Mouse (Mus musculus) embryonic fibroblast, embryonic 13.5 days (primary cell): ENCODE results near the gene Hoxb4. TPM values are rescaled to one million over a fixed set of nuclear protein-coding genes. Genes with fewer than 3 reads are reported as not detected.

Experiments used
- H3K27ac ChIP-seq: 2 replicates; pipeline ENCODE4 v1.5.1; 2012; ENCODE audit warnings: low read length, control low read depth, inconsistent platforms; ENCODE audit not compliant: insufficient read depth
- H3K4me1 ChIP-seq: 2 replicates; pipeline ENCODE4 v1.6.1; 2011; ENCODE audit warnings: low read length; ENCODE audit not compliant: control insufficient read depth, insufficient read depth
- H3K4me3 ChIP-seq: 2 replicates; pipeline ENCODE4 v1.5.1; 2011; ENCODE audit warnings: mild to moderate bottlenecking, control low read depth, low read length; ENCODE audit not compliant: insufficient read depth
- CTCF ChIP-seq: IDR thresholded peaks from 2 replicates; pipeline ENCODE4 v1.5.1; 2011; ENCODE audit warnings: mild to moderate bottlenecking, control low read depth, low read length, moderate library complexity, borderline replicate concordance; ENCODE audit not compliant: insufficient read depth
- POLR2A ChIP-seq: IDR thresholded peaks from 2 replicates; pipeline ENCODE4 v1.6.1; 2011; ENCODE audit warnings: low read depth, mild to moderate bottlenecking, control low read depth, low read length, moderate library complexity
- polyA plus RNA-seq: library from polyadenylated mRNA; stranded (reverse); fragments of >200 nt; gene quantifications from 2 replicates; pipeline ENCODE4 v1.2.4, GENCODE M21; 2011; ENCODE audit warnings: low read depth; ENCODE audit not compliant: missing spikeins, insufficient read length

Hoxb4 gene
- polyA plus RNA-seq, 1 experiment: 8.3 TPM

- Histone ChIP-seq H3K27ac (peak overlapping the region; percentile 75), H3K4me3 (no peak overlapping the region), H3K4me1 (peaks cover 4% of the 10 kb centered on the region; the same call in 1 of the 2 replicates)
- no peak for TF ChIP-seq CTCF
- no peak for TF ChIP-seq POLR2A
These were observed 30.3 kb downstream of the Hoxb4 start for GRCm38 (mm10) chr11:96348141-96348928.

GRCm38 (mm10) chr11:96348988-96349387 lies 30.9 kb downstream of the Hoxb4 start:
- no peak overlapping the region for H3K4me3 ChIP-seq
- H3K4me1 ChIP-seq: peaks cover 4% of the 10 kb centered on the region; the same call in 1 of the 2 replicates
- peak overlapping the region; percentile 91; the same call in 1 of the 2 replicates for H3K27ac ChIP-seq
- TF ChIP-seq POLR2A: no peak
- TF ChIP-seq CTCF: no peak

DNA sequence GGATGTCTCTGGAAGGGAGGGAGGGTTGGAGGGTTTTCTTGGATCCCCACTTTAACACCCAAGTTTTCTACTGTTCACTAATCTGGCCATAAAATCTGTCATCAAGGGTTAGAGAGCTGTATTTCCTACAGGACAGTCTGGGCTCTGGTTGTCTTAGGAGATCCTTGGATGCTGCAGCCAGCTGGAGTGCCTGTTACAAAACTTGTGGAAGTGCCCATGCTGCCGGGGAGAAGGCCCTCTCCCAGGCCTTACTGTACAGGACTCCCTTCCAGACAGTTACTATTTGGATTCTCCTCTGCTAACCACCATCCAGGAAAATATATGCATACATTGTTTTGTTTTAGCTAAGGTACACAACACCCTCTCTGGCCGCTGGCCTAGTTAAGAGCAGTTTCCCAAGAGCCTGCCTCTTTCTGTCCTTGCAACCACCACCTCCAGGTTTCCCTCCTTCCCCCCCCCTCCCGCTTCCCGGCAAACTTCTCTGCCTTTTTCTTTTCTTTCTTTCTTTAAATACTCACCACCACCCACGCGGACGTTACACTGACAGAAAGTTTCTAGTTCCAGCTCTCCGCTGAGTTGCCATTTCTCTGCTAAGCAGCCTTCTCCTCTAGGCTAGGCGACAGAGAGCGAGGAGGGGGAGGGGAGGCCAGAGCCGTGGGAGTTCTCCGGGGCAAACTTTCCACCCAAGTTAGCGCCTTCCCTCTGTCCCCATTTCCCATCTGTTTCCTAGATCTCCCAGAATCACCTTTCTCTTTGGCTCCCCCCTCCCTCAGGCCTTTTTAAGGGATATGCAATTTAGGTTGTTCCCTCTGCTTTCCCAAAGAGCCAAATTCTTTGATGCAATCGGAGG lies 31.6 kb downstream of the Hoxb4 start:
- peaks cover 4% of the 10 kb centered on the region; the same call in 1 of the 2 replicates for H3K4me1 ChIP-seq
- no peak for TF ChIP-seq CTCF
- peak; percentile 28; the same call in 1 of the 2 replicates for TF ChIP-seq POLR2A
- no peak overlapping the region for H3K4me3 ChIP-seq
- peak overlapping the region; percentile 91 for H3K27ac ChIP-seq

DNA sequence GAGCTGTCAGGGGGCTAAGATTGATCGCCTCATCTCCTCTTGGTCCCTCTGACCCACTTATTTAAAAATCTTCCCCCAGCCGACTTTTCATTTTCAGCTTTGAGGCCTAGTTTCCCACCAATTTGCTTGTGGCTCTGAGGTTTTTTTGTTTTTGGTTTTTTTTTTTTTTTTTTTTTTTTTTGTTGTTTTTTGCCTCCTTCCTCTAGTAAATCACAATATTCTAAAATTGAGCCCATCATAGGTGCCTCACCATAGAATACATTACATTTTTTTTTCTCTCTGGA lies 32.2 kb downstream of the Hoxb4 start, which contains the start of gene Hoxb2:
Gene Hoxb2 (plus strand): TSS at position 185 of the 284 bp plus-strand sequence.
- Histone ChIP-seq H3K27ac (peak within 1 kb of the TSS; percentile 94), H3K4me3 (no peak within 1 kb of the TSS), H3K4me1 (peaks cover 4% of the 10 kb centered on the region; the same call in 1 of the 2 replicates)
- TF ChIP-seq POLR2A (no peak), CTCF (no peak)

DNA sequence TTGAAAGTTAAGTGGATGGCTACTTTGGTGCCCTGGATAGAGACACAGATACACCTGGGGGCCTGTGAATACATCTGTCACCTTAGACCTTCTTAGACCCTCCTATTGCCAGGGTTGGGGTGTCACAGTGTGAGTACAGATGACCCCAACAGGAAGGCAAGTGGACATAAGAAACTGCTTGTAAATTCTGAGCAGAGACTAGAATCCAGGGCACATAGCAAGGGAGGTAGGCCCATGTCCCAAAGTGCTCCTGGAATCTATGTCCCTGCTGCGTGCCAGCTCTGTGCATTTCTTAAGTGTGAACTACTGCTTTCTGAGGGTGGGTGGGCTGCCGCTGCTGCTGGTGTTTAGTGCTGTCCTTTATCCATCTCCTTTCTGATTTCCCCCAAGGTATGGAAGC lies 32.7 kb downstream of the Hoxb4 start:
- TF ChIP-seq CTCF: no peak
- Histone ChIP-seq H3K4me3 (no peak overlapping the region), H3K27ac (peak overlapping the region; percentile 94), H3K4me1 (peaks cover 4% of the 10 kb centered on the region; the same call in 1 of the 2 replicates)

GRCm38 (mm10) chr11:96351312-96351711 lies 33.2 kb downstream of the Hoxb4 start:
- H3K27ac ChIP-seq: peak overlapping the region; percentile 94
- TF ChIP-seq POLR2A (no peak), CTCF (no peak)
- H3K4me1 ChIP-seq: peaks cover 4% of the 10 kb centered on the region; the same call in 1 of the 2 replicates
- no peak overlapping the region for H3K4me3 ChIP-seq

GRCm38 (mm10) chr11:96351831-96352230 lies 33.8 kb downstream of the Hoxb4 start:
- H3K4me3 ChIP-seq: peak overlapping the region; percentile 75
- peak overlapping the region; percentile 94 for H3K27ac ChIP-seq
- TF ChIP-seq CTCF (no peak), POLR2A (peak; percentile 20; the same call in 1 of the 2 replicates)
- peaks cover 4% of the 10 kb centered on the region; the same call in 1 of the 2 replicates for H3K4me1 ChIP-seq

GRCm38 (mm10) chr11:96352691-96353521 lies 34.8 kb downstream of the Hoxb4 start:
- peak overlapping the region; percentile 94 for H3K27ac ChIP-seq
- TF ChIP-seq POLR2A (peak; percentile 41; the same call in 1 of the 2 replicates), CTCF (no peak)
- H3K4me3 ChIP-seq: peak overlapping the region; percentile 75
- H3K4me1 ChIP-seq: peaks cover 4% of the 10 kb centered on the region; the same call in 1 of the 2 replicates

DNA sequence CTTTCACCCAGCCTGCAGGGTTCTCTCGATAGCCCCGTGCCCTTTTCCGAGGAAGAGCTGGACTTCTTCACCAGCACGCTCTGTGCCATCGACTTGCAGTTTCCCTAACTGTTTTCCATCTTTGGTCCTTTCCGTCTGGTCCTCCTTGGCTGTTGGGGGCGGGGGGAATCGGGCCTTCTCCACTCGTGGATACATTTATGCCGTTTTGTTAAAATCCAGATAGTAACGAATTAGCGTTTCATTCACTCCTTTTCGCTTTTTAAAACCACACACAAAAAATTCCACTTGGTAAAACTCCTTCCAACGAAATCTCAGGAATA lies 35.4 kb downstream of the Hoxb4 start:
- no peak for TF ChIP-seq CTCF
- Histone ChIP-seq H3K27ac (peak overlapping the region; percentile 94), H3K4me1 (peaks cover 4% of the 10 kb centered on the region; the same call in 1 of the 2 replicates), H3K4me3 (peak overlapping the region; percentile 75)
